Mouse (Mus musculus): ENCODE measurements around the gene Setd2.

Gene Setd2

GRCm38 (mm10) chr9:110623416-110624195, 91.2 kb downstream of the Setd2 start:
- DNase-seq (ENCODE audit: low spot score in 2 of 2) = no peak

DNA sequence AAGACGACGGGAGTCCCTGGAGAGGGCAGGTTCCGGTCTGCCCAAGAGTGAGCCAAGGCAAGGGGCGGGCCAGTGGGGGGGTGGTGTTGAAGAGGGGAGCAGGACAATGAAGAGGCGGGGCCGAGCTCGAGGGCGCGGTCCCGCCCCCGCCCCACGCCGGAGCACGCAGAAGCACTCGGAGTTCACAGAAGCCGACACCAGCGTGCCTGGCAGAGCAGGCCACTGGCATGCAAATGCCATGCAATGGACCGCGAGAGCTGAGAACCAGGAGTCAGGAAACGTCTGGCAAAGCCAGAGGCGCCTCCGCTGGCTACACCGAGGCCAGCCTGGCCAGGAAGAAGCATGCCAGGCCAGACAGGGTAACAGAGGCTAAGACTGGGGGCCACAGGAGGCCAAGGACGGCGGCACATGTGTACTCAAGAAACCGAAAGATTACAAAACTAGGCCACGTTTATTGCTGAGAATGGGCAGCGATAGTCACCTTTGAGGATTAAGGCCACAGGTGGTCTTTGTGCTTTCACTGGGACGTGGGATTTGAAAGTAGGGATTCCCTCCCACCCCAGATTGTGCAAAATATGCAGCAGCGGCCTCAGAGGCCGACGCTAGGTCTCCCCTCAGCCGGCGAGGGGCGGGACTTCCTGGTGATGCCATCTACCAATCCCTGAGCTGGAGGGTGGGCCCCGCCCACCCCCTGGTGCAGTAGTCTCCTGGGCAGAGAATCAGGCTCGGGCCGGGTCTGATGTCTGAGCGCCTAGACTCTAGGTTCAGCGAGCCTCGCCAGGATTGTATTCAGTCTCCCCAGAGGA, 92.2 kb downstream of the Setd2 start, which contains the start of gene Nradd:
TSS of gene Nradd (minus strand) at position 92 of the 806 bp plus-strand sequence.
- peak; percentile 54 to 58 for DNase-seq (ENCODE audit: low spot score in 2 of 2)

DNA sequence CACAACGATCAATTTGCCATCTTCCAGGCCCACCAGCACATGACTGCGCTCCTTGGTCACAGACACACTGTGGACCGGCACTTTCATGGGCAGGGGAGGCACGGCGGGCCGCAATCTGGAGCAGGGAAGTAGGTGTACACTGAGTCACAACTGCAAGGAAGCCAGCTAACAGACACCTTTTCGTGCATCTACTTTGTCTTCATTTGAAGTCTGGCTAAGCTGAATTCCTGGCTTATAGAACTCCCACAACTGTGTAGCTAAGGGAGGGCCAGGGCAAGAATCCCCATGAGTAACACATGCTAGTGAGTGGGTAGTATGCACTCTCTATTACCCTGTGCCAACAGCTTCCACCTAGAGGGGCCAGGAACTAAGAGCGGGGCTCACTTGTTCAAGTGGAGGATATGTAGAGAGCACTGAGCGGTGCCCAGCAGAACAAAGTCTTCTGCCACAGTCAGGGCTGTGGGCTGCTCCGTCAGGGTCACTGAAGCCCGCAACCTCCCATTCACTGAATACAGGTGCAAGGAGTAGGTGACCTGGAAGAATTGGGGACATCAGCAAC, 93.0 kb downstream of the Setd2 start:
- DNase-seq (ENCODE audit: low spot score in 2 of 2) = no peak

- DNase-seq (ENCODE audit: low spot score in 2 of 2) = no peak
Measured at GRCm38 (mm10) chr9:110630171-110630570, 97.8 kb downstream of the Setd2 start.

- no peak for DNase-seq (ENCODE audit: low spot score in 2 of 2)
Measured at GRCm38 (mm10) chr9:110631191-110631590, 98.8 kb downstream of the Setd2 start.

DNA sequence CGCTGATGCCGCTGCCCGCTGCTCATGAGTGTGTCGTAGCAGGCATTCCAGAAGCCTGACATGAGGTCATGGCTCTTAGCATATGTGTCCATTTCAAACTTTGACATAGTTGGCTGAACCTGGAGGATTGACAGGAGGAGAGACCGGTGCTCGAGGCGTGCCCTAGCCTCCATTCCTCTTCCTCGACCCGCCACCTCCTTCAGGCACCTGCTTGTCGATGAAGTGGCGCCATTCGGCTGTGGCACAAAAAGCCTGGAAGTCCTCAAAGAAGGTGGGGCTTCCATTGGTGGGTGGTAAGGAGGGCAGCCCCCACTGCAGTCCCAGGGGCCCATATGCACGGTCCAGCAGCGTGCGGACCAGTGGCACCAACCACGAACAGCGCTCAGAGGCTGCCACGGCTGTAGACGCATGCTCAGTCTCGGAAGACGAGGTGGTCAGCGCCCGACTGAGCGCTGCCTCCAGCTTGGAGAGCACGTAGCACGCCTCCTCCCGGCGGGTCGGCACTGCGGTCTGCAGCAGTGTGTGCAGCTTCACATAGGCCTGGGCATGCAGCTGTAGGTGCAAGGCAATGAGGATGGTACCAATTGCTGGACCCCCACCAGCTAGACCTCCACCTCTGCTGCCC, 99.4 kb downstream of the Setd2 start:
- no peak for DNase-seq (ENCODE audit: low spot score in 2 of 2)

DNA sequence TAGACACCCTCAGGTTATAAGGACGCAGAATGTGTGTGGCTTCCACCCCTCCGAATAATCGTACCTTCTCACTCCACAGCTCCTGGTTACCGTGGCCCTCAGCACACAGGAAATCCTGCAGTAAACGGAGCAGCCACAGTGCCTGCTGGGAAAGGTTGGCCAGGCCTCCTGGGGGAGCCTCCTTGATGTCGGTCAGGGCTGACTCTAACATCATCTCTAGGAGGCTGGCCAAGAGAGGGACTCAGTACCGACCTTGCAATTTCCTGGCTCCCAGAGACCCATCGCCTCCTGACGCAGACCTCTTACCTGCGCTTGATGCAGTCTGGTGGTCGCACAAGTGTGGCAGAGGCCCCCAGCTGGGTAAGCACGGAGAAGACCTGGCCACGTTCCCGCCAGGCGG, 100.3 kb downstream of the Setd2 start:
- DNase-seq (ENCODE audit: low spot score in 2 of 2) = no peak

GRCm38 (mm10) chr9:110633882-110634281, 101.5 kb downstream of the Setd2 start:
- no peak for DNase-seq (ENCODE audit: low spot score in 2 of 2)

DNA sequence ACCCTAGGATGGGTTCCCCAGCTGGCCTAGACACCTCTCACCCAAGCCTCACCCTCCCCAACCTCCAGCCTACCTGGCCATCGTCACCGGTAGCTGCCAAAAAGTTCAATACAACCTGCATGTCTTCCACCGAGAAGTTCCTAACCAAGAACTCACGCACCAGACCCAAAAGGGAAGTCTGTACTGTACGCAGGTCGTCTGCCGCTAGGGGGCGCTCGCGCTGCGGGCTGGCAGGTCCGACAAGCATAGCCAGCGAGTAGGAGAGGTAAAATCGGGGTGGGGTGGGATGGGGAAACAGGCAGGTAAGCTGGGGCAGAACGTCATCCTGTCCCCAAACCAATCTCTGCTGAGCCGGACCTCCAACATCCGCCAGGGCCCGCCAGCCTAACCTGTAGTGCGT, 102.8 kb downstream of the Setd2 start:
- peak; percentile 84 to 87 for DNase-seq (ENCODE audit: low spot score in 2 of 2)

DNA sequence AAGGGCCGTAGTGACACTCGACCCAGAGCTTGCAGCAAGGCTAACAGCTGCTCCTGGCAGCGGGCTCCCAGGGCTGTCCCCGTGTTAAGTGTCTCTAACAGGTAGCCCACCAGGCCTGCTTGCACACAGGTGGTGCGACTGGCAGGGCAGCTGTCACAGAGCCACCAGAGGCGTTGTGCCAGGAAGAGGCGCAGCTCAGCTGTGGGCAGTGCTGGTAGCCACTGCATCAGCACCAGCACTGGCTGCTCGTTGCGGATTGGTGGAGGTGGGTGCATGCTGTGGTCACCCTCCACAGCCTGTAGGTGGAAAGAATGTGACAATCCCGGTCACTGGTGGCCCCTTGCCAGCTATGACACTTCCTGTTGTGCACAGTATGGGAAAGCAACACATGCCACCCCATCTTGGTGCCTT, 106.2 kb downstream of the Setd2 start:
- DNase-seq (ENCODE audit: low spot score in 2 of 2) = no peak

- no peak for DNase-seq (ENCODE audit: low spot score in 2 of 2)
Measured at GRCm38 (mm10) chr9:110641006-110641405, 108.6 kb downstream of the Setd2 start.

GRCm38 (mm10) chr9:110642812-110643524, 110.6 kb downstream of the Setd2 start:
- DNase-seq (ENCODE audit: low spot score in 2 of 2) = no peak

- no peak for DNase-seq (ENCODE audit: low spot score in 2 of 2)
Measured at GRCm38 (mm10) chr9:110643787-110644186, 111.4 kb downstream of the Setd2 start.

DNA sequence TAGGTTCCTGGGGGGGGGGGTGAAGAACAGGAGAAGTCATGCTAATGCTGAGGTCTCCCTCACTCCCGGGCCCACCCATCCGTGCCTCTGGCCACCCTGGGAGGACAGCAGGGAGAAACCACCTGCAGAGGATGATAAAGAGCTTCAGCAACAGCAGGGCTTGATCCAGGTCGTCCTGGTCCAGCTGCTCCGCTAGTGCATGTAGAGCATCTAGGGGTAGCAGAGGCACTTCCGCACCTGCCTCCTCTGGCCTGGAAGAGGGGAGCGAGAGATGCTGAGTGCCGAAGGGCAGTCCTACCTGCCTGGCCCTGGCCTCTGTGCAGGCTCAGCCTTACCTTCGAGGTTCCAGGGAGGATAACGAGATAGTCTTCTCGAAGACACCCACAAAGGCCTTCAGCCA, 111.9 kb downstream of the Setd2 start:
- no peak for DNase-seq (ENCODE audit: low spot score in 2 of 2)

DNA sequence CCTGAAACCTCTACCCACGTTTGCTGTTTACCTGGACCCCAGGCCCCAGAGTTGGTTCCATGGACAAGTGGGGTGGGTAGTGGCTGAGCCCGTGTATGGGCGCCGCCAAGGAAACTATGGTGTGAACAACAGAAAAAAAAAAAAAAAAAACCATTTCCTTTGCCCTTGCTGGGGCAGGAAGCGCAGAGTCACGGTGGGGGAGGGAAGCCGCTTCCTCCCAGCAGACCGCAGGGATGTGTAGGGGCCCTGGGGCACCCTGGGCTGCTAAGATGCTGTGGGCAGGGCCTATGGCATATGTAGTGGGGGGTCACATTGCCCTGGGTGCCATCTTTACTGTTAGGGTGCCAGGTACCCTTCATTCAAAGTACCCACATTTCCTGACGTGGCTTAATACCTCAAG, 112.8 kb downstream of the Setd2 start:
- peak; percentile 79 to 83 for DNase-seq (ENCODE audit: low spot score in 2 of 2)

DNA sequence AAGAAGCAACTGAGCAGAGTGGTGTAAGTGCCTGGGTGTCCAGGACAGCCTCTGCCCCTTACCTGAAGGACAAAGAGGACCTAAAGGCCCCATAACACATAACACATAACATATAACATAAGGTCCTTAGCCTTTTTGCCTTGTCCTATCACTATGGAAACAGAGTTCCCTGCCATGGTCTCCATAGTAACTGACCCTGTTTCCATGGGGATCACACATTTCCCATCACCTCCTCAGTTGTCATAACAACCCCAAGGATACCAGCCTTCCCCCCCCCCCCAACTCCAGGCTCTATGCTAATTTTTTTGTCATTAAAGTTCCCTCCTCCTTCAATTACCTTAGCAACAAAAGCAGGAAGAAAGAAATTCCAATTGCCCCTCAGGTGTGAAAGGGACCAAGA, 117.4 kb downstream of the Setd2 start:
- no peak for DNase-seq (ENCODE audit: low spot score in 2 of 2)

DNA sequence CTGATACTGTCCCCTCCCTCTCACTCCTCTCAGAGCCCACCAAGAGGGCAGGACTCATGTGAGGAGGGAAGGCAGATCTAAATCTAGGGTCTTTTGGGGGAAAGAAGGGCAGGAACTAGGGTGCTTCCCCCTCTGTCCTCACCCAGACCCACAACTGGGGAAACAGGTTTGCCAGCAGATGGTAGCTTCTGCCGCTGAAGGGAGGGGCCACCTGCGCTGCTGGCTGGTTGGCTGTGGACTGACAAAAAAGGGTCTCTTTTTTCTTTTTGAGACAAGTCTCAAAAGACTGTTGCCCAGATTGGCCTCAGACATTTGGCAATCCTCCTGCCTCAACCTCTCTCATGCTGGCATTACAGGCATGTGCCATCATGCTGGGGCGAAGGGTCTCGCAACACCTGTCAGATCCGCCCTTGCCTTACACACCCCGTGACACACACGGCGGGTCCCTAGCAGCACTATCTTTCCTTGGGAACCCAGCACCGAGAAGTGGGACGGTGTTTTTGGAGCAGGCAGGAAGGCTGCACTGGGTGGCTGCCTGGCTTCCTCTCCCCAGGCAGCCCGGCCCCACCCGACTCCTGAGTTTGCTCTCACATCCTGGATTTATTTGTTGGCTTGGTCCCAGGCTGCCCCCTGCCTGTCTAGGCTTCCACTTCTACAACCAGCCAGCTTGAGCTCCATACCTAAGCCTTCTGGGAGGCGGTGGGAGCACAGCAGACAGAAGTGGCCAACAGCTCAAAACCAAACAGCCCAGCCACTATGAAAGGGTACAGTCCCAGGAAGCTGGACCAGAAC, 119.7 kb downstream of the Setd2 start:
- peak; percentile 40 to 49 for DNase-seq (ENCODE audit: low spot score in 2 of 2)

GRCm38 (mm10) chr9:110652963-110653654, 120.7 kb downstream of the Setd2 start:
- DNase-seq (ENCODE audit: low spot score in 2 of 2) = no peak

GRCm38 (mm10) chr9:110653655-110654461, 121.5 kb downstream of the Setd2 start, which contains the start of gene Nbeal2:
Nbeal2 (minus strand) TSS chr9:110654161.
- peak; percentile 95 for DNase-seq (ENCODE audit: low spot score in 2 of 2)
